Mouse (Mus musculus): Measurements from ENCODE around the gene Zfp995. TPM values are rescaled to one million over a fixed set of nuclear protein-coding genes. Genes with fewer than 3 reads are reported as not detected.
A peak's percentile ranks its signal among the peaks of the same experiment; 100 is the strongest.
"Not testable (repeated sequence)": the region's sequence is repeated elsewhere in the genome, so short reads cannot be mapped to it uniquely, and the experiment has no call there.

Zfp995 gene
- polyA plus RNA-seq (2014; fragmentation: Nextera tagmentation; extraction: Ambion mirVana) = 8.6 and 10.0 TPM in 2 replicates

GRCm38 (mm10) chr17:21909456-21910052 is at the start of gene Zfp995:
Gene Zfp995, minus strand, starts transcription at chr17:21909926.
- WGBS = under 1% methylated on average over 24 of the region's 24 CpGs
- H3K9me3 ChIP-seq (ENCODE audit: control insufficient read depth, low read length); H3K27me3 ChIP-seq (ENCODE audit: control insufficient read depth, insufficient read depth, low read length); H3K36me3 ChIP-seq (ENCODE audit: control insufficient read depth, insufficient read depth, low read length); H3K27ac ChIP-seq (ENCODE audit: low read depth, low read length); H3K4me1 ChIP-seq (replicated peaks; ENCODE audit: control insufficient read depth, insufficient read depth, low read length): not testable (repeated sequence)
- Histone ChIP-seq H3K9ac (ENCODE audit: low read depth, low read length) (peak within 1 kb of the TSS; percentile 71), H3K4me3 (ENCODE audit: low read depth, low read length) (peak within 1 kb of the TSS; percentile 57), H3K4me2 (replicated peaks; ENCODE audit: low read depth, low read length) (peak within 1 kb of the TSS; percentile 74)
- ATAC-seq (ENCODE audit: low FRiP score) (peak; percentile 99), DNase-seq (ENCODE audit: low spot score) (peak; percentile 66)

- DNase-seq (ENCODE audit: low spot score) (peak; percentile 44), ATAC-seq (ENCODE audit: low FRiP score) (peak; percentile 87)
- no peaks in the 10 kb centered on the region for H3K4me1 ChIP-seq (replicated peaks; ENCODE audit: control insufficient read depth, insufficient read depth, low read length)
- 6% methylated on average over 3 of the region's 3 CpGs for WGBS
- H3K36me3 ChIP-seq (ENCODE audit: control insufficient read depth, insufficient read depth, low read length) = no peaks in the 10 kb centered on the region
- H3K4me2 ChIP-seq (replicated peaks; ENCODE audit: low read depth, low read length) = peak overlapping the region; percentile 74
- no peak overlapping the region for H3K27ac ChIP-seq (ENCODE audit: low read depth, low read length)
- H3K4me3 ChIP-seq (ENCODE audit: low read depth, low read length) = peak overlapping the region; percentile 57
- no peaks in the 10 kb centered on the region for H3K9me3 ChIP-seq (ENCODE audit: control insufficient read depth, low read length)
- no peaks in the 10 kb centered on the region for H3K27me3 ChIP-seq (ENCODE audit: control insufficient read depth, insufficient read depth, low read length)
- peak overlapping the region; percentile 71 for H3K9ac ChIP-seq (ENCODE audit: low read depth, low read length)
Measured at GRCm38 (mm10) chr17:21909039-21909438, 687 bp downstream of the Zfp995 start.

DNA sequence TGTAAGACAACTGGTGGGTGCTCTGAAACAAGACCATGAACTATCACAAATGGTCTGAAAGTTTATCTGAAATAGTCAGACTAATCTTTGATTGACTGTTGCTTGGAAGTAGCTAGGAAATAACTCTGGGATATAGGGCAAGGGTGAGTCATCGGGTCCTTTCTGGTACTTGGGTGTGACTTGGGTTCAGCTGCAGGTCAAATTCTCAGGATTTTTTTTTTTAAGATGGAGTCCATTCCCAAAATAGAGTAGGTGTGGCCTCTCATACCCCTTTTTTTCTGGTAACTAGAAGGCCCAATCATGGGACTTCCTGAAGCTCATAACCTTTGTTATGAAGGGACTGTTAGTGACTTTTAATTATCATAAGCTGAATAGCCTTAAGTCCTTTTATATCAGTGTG is 38.5 kb downstream of the Zfp995 start:
- Histone ChIP-seq H3K9me3 (ENCODE audit: control insufficient read depth, low read length) (no peaks in the 10 kb centered on the region), H3K27me3 (ENCODE audit: control insufficient read depth, insufficient read depth, low read length) (no peaks in the 10 kb centered on the region), H3K27ac (ENCODE audit: low read depth, low read length) (no peak overlapping the region), H3K4me1 (replicated peaks; ENCODE audit: control insufficient read depth, insufficient read depth, low read length) (no peaks in the 10 kb centered on the region), H3K4me2 (replicated peaks; ENCODE audit: low read depth, low read length) (no peak overlapping the region), H3K36me3 (ENCODE audit: control insufficient read depth, insufficient read depth, low read length) (no peaks in the 10 kb centered on the region), H3K9ac (ENCODE audit: low read depth, low read length) (no peak overlapping the region), H3K4me3 (ENCODE audit: low read depth, low read length) (no peak overlapping the region)
- DNase-seq (ENCODE audit: low spot score) (no peak), ATAC-seq (ENCODE audit: low FRiP score) (no peak)
- 88% methylated on average over 1 of the region's 1 CpGs for WGBS

GRCm38 (mm10) chr17:21846322-21846582 is 63.5 kb downstream of the Zfp995 start:
- not testable (repeated sequence) for H3K27ac ChIP-seq (ENCODE audit: low read depth, low read length); H3K9me3 ChIP-seq (ENCODE audit: control insufficient read depth, low read length); DNase-seq (ENCODE audit: low spot score); H3K4me1 ChIP-seq (replicated peaks; ENCODE audit: control insufficient read depth, insufficient read depth, low read length); H3K4me2 ChIP-seq (replicated peaks; ENCODE audit: low read depth, low read length); H3K9ac ChIP-seq (ENCODE audit: low read depth, low read length); H3K27me3 ChIP-seq (ENCODE audit: control insufficient read depth, insufficient read depth, low read length); H3K4me3 ChIP-seq (ENCODE audit: low read depth, low read length); H3K36me3 ChIP-seq (ENCODE audit: control insufficient read depth, insufficient read depth, low read length)
- WGBS = 91% methylated on average over 7 of the region's 8 CpGs
- ATAC-seq (ENCODE audit: low FRiP score) = peak; percentile 36; the same call in 1 of the 2 replicates

DNA sequence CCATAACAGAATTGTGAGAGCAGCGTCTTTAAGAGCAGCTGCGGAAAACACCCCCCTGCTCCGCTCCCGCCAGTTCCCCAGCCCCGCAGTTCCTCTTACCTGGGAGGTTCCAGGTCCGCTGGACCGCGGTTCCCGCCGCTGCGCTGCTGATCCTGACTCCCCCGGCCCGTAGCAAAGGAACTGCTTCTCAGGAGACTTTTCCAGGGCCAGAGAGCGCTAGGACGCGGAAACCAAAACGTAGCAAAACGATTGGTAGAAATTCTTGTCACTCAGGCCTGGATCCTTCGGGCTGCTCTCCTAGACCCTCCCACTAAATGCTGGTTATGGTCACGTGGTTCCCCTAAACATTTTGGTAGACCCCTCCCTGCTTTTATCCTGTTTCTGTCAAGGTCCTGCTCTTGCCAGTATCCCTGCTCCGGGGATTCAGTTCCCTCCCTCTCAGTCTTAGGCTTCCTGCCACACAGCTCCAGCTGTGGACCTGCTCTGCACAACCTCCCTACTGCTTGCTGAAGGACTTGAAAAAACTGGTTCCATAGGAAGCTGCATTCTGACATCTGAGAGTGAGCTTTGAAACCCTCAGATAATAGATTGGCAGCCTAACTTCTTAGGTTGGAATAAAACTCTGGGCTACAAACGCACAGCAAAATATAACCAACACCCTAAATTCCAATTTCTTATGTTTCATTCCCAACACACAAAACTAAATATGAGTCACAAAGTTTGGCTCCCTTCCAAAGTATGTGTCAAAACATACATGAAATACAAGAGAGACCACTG is 64.0 kb downstream of the Zfp995 start, which contains the start of gene Zfp820:
Gene Zfp820, minus strand, starts transcription at position 228 of the 777 bp plus-strand sequence.
- DNase-seq (ENCODE audit: low spot score) = peak; percentile 90
- no peak within 1 kb of the TSS for H3K27ac ChIP-seq (ENCODE audit: low read depth, low read length)
- H3K9ac ChIP-seq (ENCODE audit: low read depth, low read length) = peak within 1 kb of the TSS; percentile 75
- peak within 1 kb of the TSS; percentile 61 for H3K4me3 ChIP-seq (ENCODE audit: low read depth, low read length)
- peak within 1 kb of the TSS; percentile 65 for H3K4me2 ChIP-seq (replicated peaks; ENCODE audit: low read depth, low read length)
- no peaks in the 10 kb centered on the region for H3K36me3 ChIP-seq (ENCODE audit: control insufficient read depth, insufficient read depth, low read length)
- H3K27me3 ChIP-seq (ENCODE audit: control insufficient read depth, insufficient read depth, low read length) = no peaks in the 10 kb centered on the region
- no peaks in the 10 kb centered on the region for H3K9me3 ChIP-seq (ENCODE audit: control insufficient read depth, low read length)
- no peaks in the 10 kb centered on the region for H3K4me1 ChIP-seq (replicated peaks; ENCODE audit: control insufficient read depth, insufficient read depth, low read length)
- WGBS = 4% methylated on average over 22 of the region's 22 CpGs
- ATAC-seq (ENCODE audit: low FRiP score) = peak; percentile 99

- H3K4me2 ChIP-seq (replicated peaks; ENCODE audit: low read depth, low read length) = no peak overlapping the region
- 71% methylated on average over 2 of the region's 2 CpGs for WGBS
- H3K27me3 ChIP-seq (ENCODE audit: control insufficient read depth, insufficient read depth, low read length) = no peaks in the 10 kb centered on the region
- H3K9me3 ChIP-seq (ENCODE audit: control insufficient read depth, low read length) = no peaks in the 10 kb centered on the region
- H3K9ac ChIP-seq (ENCODE audit: low read depth, low read length) = no peak overlapping the region
- DNase-seq (ENCODE audit: low spot score) (no peak), ATAC-seq (ENCODE audit: low FRiP score) (no peak)
- no peaks in the 10 kb centered on the region for H3K36me3 ChIP-seq (ENCODE audit: control insufficient read depth, insufficient read depth, low read length)
- H3K4me3 ChIP-seq (ENCODE audit: low read depth, low read length) = no peak overlapping the region
- H3K27ac ChIP-seq (ENCODE audit: low read depth, low read length) = no peak overlapping the region
- H3K4me1 ChIP-seq (replicated peaks; ENCODE audit: control insufficient read depth, insufficient read depth, low read length) = no peaks in the 10 kb centered on the region
Measured at GRCm38 (mm10) chr17:21838510-21838909, 71.2 kb downstream of the Zfp995 start.

Other genes starting within 250 kb of the Zfp995 start
- gene Gm10226, start 218.1 kb downstream of the Zfp995 start, polyA plus RNA-seq (2014; fragmentation: Nextera tagmentation; extraction: Ambion mirVana) = 13.5 TPM in 2 replicates
- 24.1 and 24.7 TPM in 2 replicates for gene Zfp760, start 202.2 kb downstream of the Zfp995 start, polyA plus RNA-seq (2014; fragmentation: Nextera tagmentation; extraction: Ambion mirVana)
- 8.8 and 10.4 TPM in 2 replicates for gene Zfp229, start 179.1 kb downstream of the Zfp995 start, polyA plus RNA-seq (2014; fragmentation: Nextera tagmentation; extraction: Ambion mirVana)
- gene Zfp820, start 64.2 kb downstream of the Zfp995 start, polyA plus RNA-seq (2014; fragmentation: Nextera tagmentation; extraction: Ambion mirVana) = 6.9 and 8.1 TPM in 2 replicates
- gene Zfp942, start 52.5 kb upstream of the Zfp995 start, polyA plus RNA-seq (2014; fragmentation: Nextera tagmentation; extraction: Ambion mirVana) = 27.2 and 27.9 TPM in 2 replicates
- gene Zfp943, start 52.6 kb upstream of the Zfp995 start, polyA plus RNA-seq (2014; fragmentation: Nextera tagmentation; extraction: Ambion mirVana) = 21.5 and 24.7 TPM in 2 replicates

Measured in hindbrain, embryonic 11.5 days (tissue).